Mouse (Mus musculus) myocyte (in vitro differentiated cells): ENCODE data around the gene Inhbc.

ENCODE experiments used
- CEBPB ChIP-seq: IDR thresholded peaks from 2 replicates; pipeline ENCODE4 v1.6.1; 2011; ENCODE audit warnings: mild to moderate bottlenecking, moderate library complexity; ENCODE audit not compliant: poor library complexity, insufficient read depth, severe bottlenecking
- E2F4 ChIP-seq: IDR thresholded peaks from one replicate; pipeline ENCODE4 v1.6.1; 2011; ENCODE audit warnings: mild to moderate bottlenecking, control low read depth, moderate library complexity; ENCODE audit not compliant: insufficient read depth
- MAX ChIP-seq: IDR thresholded peaks from one replicate; pipeline ENCODE4 v1.6.1; 2011; ENCODE audit warnings: low read depth, mild to moderate bottlenecking, control low read depth
- MYOG ChIP-seq, 3 experiments: IDR thresholded peaks; one replicate each; pipeline ENCODE4 v1.6.1; 2011; ENCODE audit warnings: control low read depth in 2 of 3, low read depth in 2 of 3, mild to moderate bottlenecking in 2 of 3; ENCODE audit not compliant: insufficient read length in 2 of 3, control insufficient read depth in 1 of 3, insufficient read depth in 1 of 3
- POLR2A ChIP-seq: IDR thresholded peaks from one replicate; pipeline ENCODE4 v1.6.1; 2011; ENCODE audit warnings: low read depth, mild to moderate bottlenecking, control low read depth, moderate library complexity; ENCODE audit not compliant: insufficient read length
- POLR2AphosphoS2 ChIP-seq: IDR thresholded peaks from one replicate; pipeline ENCODE4 v1.6.1; 2011; ENCODE audit warnings: low read depth, control low read depth; ENCODE audit not compliant: insufficient read length
- SRF ChIP-seq: IDR thresholded peaks from one replicate; pipeline ENCODE4 v1.6.1; 2011; ENCODE audit warnings: low read depth; ENCODE audit not compliant: control insufficient read depth, insufficient read length
- TCF12 ChIP-seq: IDR thresholded peaks from one replicate; pipeline ENCODE4 v1.6.1; 2011; ENCODE audit warnings: mild to moderate bottlenecking, control low read depth; ENCODE audit not compliant: poor library complexity, insufficient read depth, severe bottlenecking
- TCF3 ChIP-seq: IDR thresholded peaks from one replicate; pipeline ENCODE4 v1.6.1; 2011; ENCODE audit warnings: low read depth, control low read depth; ENCODE audit not compliant: insufficient read length
- USF1 ChIP-seq: IDR thresholded peaks from one replicate; pipeline ENCODE4 v1.6.1; 2011; ENCODE audit warnings: low read depth, mild to moderate bottlenecking, control low read depth, moderate library complexity

GRCm38 (mm10) chr10:127412776-127413175 is 42.5 kb upstream of the Inhbc start:
- TF ChIP-seq POLR2A = no peak
- no peak for TF ChIP-seq CEBPB
- TF ChIP-seq MAX = no peak
- no peak for TF ChIP-seq MYOG (IDR thresholded peaks at IDR 0.05; ENCODE audit: control insufficient read depth in 1 of 3, insufficient read depth in 1 of 3, insufficient read length in 2 of 3, low read depth in 2 of 3)
- TF ChIP-seq USF1 = no peak
- no peak for TF ChIP-seq TCF3
- no peak for TF ChIP-seq TCF12
- no peak for TF ChIP-seq POLR2AphosphoS2
- TF ChIP-seq E2F4 = no peak
- TF ChIP-seq SRF = no peak
